Mouse (Mus musculus): Measurements from ENCODE around the gene Smc3.

Gene Smc3

GRCm38 (mm10) chr19:53657437-53657836 lies 57.2 kb downstream of the Smc3 start:
- DNase-seq = no peak

GRCm38 (mm10) chr19:53660722-53661420 lies 60.7 kb downstream of the Smc3 start:
- DNase-seq = no peak

- no peak for DNase-seq
Measured at GRCm38 (mm10) chr19:53661938-53662722, 61.9 kb downstream of the Smc3 start.

GRCm38 (mm10) chr19:53664831-53665230 lies 64.6 kb downstream of the Smc3 start:
- DNase-seq = no peak

DNA sequence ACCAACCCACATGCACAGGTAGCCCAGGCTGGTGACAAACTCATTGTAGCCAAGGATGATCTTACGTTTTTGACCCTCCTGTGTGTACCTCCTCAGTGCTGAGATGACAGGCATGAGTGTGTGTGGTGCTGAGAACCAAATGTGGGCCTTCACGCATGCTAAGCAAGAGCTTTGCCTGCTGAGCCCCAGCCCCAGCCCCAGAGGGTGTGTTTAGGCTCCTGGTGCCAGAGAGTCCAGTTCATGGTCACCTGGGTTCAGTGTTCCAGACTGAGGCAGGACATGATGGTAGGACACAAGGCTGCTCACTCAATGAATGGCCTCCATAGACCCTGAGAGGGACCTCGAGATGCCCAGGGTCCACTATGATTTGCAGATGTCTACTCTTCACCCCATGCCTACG lies 65.2 kb downstream of the Smc3 start:
- DNase-seq = no peak

DNA sequence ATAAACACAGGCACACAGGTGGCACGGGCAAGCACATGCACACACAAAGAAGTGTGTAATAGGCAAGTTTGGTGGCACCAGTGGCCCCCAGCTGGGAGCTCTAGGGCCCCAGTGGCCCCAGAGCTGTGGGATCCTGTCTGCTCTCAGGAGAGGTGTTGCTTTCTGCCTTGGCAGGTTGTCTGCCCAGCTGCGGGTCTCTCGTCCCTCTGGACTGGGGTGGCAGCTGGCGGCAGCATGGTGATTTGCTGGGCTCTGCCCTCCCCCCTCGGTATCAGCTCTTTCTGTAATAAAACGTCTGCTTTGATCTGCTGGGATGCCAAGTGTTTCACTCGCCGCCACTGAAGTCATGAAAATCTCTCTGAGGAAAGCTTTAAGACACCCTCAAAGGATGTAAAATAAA lies 66.5 kb downstream of the Smc3 start:
- no peak for DNase-seq

DNA sequence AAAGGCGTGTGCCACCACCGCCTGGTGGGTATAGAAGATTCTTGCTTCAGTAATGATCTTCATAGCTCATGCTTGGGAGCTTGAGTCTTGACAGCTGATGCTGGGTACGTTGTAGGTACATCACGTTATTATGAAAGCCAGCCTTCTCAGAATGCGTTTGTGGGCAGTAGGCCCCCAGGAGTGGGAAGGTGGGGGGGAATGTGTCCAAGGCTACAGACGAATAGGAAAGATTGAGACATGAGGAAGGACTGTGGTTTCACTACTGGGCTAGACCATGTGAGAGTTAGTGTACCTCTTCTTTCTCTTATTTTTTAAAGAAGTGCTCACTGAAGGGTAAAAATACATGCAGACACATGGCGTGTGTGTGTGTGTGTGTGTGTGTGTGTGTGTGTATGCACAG lies 68.6 kb downstream of the Smc3 start:
- DNase-seq = no peak

GRCm38 (mm10) chr19:53670625-53671141 lies 70.5 kb downstream of the Smc3 start:
- no peak for DNase-seq

GRCm38 (mm10) chr19:53671432-53671831 lies 71.2 kb downstream of the Smc3 start:
- DNase-seq = no peak

DNA sequence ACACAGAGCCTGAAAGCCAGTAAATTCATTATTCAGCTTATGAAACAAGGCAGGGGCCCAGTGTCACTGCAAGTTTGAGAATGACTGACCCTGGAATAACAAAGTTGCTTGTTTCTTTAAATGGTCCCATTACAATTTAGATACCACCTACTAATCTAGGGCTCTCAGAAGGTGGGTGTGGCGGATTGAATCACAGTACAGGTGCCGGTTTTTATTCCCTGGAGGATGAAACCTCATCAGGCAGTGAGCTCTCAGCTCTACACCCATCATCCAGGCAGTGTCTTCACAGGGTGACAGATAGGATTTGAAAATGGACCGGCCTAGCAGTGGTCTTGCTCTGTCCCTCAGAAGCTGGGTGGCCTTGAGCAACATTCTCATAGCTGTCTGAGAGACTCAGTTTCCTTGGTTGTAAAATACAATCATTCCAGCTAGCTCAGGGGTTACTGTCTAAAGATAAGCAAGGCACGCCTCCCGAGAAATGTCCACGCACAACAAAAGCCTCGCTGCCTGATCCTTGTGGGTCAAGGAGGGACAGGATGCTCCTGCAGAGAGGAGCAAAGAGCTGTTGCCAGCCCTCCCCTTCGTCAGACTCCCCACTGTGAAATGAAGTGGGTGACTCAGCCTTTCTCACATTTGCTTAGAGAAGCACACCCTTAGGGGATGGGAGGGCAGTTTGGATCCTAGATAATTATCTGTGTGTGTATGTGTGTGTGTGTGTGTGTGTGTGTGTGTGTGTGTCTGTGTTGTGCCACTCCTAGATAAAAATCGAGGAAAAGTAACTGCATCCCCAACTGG lies 74.1 kb downstream of the Smc3 start:
- no peak for DNase-seq

DNA sequence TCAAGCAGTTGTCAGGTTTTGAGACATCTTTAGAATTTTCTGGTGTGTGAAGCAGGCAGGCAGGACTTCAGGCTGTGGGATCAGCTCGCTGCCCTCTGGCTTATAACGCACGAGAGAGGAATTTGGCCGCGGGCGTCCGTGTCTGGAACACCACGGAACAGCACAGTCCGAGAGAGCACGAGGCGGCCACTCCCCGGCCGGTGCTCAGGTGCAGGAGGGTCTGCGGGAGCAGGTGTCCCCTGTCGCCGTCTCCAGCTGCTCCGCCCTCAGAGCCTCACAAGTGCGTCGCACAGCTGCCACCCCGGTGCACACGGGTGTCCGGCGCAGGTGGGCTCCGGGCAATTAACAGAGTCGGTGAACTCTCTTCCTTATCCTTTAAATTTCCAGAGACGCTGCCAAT lies 76.0 kb downstream of the Smc3 start:
- no peak for DNase-seq

DNA sequence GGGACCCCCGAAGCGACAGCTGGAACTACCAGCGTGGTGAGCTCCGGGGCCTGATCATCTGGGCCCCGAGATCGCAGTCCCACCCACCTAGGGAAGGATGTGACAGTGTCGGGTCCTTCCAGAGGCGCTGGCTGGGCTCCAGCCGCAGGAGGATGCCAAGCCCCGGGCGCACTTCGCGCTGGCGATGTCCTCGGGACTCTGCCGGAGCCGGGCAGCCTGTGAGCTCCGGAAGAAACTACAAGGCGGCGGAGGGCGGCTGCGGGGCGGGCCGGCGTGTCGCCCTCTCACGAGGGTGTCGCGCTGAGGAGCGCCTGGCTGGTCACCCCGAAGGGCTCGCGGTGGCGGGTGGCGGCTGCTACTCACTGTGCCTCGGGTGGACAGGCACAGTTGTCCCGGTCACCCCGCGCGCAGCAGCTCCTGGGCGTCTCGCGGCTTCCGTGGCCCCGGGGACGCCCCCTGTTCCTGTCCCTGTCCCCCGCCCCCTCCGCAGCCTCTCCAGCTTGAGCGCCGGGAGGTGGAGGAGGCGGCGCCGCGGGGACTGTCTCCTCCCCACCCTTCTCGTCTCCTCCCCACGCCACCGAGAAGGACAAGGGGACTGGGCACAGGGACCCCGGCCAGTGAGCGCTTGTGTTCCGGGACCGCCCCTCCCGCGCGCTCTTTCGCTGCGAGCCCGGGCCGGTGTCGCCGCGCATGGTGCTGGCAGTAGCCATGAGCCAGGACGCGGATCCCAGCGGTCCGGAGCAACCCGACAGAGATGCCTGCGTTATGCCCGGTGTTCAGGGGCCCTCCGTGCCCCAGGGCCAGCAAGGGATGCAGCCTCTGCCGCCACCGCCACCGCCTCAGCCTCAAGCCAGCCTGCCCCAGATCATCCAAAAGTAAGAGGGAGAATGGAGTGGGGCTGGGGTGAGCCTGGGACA lies 76.8 kb downstream of the Smc3 start, which contains the start of gene Rbm20:
Gene Rbm20, plus strand, starts transcription at position 589 of the 917 bp plus-strand sequence.
- peak; percentile 42 for DNase-seq

- DNase-seq = no peak
Measured at GRCm38 (mm10) chr19:53679194-53679593, 79.0 kb downstream of the Smc3 start.

DNA sequence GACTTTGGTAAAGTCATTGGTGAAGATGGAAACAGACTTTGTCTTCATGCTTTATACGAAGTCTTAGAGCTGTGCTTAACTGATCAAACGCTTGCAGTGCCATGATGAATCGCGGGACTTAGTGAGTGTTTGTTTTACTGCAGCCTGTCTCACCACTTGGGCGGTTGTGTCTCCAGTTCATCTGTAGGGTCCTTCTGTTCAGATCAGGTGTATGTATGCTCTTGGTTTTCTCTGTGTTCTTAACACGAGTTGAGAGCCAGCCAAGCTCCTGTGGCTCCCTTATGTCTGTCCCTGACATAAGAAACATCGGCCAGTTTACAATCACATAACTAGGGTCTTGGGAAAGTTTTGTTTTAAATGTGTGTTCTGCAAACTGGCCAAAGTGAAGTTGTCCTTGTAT lies 79.8 kb downstream of the Smc3 start:
- DNase-seq = no peak

GRCm38 (mm10) chr19:53682427-53682826 lies 82.2 kb downstream of the Smc3 start:
- DNase-seq = no peak

DNA sequence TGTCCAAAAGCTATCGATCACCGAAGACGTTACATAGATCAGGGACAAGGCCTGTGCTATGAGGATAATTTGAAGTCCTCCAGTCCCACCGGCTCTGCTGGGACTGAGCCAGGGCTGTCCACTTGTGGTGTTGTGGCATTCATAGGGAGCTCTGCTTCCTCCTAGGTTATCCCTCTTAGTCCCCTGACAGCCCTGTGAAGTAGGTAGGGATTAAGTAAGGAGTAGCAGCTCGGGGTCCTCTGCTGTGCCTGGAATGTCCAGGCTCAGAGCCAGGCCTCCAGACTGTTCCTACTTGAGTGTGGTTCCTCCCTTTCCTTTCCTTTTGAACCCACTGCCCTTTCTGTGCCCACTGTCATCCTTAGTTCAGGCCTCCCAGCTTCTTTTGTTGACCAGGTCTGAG lies 87.4 kb downstream of the Smc3 start:
- DNase-seq = no peak

DNA sequence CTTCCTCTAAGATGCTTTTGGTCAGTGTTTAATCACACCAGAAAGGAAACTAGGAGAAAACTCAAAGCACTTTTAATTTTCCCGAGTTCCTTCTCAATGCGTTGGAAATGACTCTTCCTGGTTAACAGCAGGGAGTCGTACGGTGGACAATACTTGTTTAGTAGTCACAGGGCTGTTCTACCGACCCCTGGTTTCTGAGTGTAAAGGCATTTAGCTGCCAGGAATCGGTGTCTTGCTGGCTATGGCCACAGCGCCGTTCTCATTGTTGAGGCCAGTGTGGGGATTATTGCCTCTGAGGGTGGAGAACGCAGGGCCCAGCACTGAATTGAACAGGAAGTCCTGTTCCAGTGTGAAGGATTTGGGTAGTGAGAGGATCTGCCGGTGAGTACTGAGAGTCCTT lies 90.6 kb downstream of the Smc3 start:
- DNase-seq = no peak

DNA sequence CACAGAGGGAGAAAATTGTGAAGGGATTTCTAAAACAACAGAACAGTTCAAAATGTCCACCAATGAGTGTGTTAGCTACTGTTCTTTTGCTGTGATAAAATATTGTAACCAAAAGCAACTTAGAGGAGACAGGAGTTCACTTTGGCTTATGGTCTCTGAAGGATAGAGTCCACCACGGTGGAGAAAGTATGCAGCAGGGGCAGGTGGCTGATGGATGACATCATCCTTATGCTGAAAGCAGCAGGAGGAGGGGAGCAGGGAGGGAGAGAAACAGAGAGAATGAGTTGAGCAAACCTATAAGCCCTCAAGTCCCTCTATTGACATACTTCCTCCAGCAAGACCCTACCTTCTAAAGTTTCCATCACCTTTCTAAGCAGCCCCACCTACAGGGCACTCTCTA lies 93.8 kb downstream of the Smc3 start:
- DNase-seq = no peak
